Mouse (Mus musculus): ENCODE data around the gene Ldhd.

- TF ChIP-seq POLR2A (IDR thresholded peaks at IDR 0.05; ENCODE audit: borderline replicate concordance, extremely low read depth, insufficient read depth, insufficient read length, poor library complexity, severe bottlenecking), result no peak
- TF ChIP-seq CTCF (IDR thresholded peaks at IDR 0.05; ENCODE audit: borderline replicate concordance, extremely low read depth, insufficient read depth, insufficient read length), result no peak
These were observed 25.2 kb downstream of the Ldhd start for GRCm38 (mm10) chr8:111604986-111605385.
